Mouse (Mus musculus): ENCODE results near the gene Slc36a2.

GRCm38 (mm10) chr11:55162670-55163069, 22.2 kb downstream of the Slc36a2 start:
- TF ChIP-seq POLR2A (IDR thresholded peaks at IDR 0.05; ENCODE audit: borderline replicate concordance, low read depth, low read length) (no peak), CTCF (IDR thresholded peaks at IDR 0.05; ENCODE audit: low read depth, low read length) (peak; percentile 72; the same call in 1 of the 2 replicates)

Data from bone marrow macrophage, adult 2 months (primary cell).